Mouse (Mus musculus) liver, embryonic 14.5 days (tissue): ENCODE results near the gene Slc38a6. TPM values are rescaled to one million over a fixed set of nuclear protein-coding genes. Genes with fewer than 3 reads are reported as not detected.

ENCODE experiments used
- ATAC-seq: fragments of 200-750 bp; cut with Nextera tagmentation; 2 replicates; pipeline ENCODE4 v1.8.0; 2017; ENCODE audit warnings: moderate number of reproducible peaks, mild to moderate bottlenecking, moderate library complexity; ENCODE audit not compliant: insufficient read depth
- DNase-seq, 3 experiments: peaks; one replicate each; pipeline ENCODE4 v3.0.0-alpha.2; 2012 to 2013; ENCODE audit warnings: low read depth in 3 of 3, low spot score in 3 of 3
- H3K27ac ChIP-seq: fragments of 300-500 bp; sonication (generic); 2 replicates; pipeline ENCODE4 v1.5.1; 2014; ENCODE audit warnings: moderate library complexity, mild to moderate bottlenecking, control low read depth, inconsistent platforms
- H3K27me3 ChIP-seq: fragments of 300-500 bp; sonication (generic); 2 replicates; pipeline ENCODE4 v1.6.1; 2014; ENCODE audit warnings: mild to moderate bottlenecking, low read length, moderate library complexity; ENCODE audit not compliant: control insufficient read depth, insufficient read depth
- H3K36me3 ChIP-seq: fragments of 300-500 bp; sonication (generic); replicated peaks from 2 replicates; pipeline ENCODE4 v1.6.1; 2014; ENCODE audit warnings: low read depth; ENCODE audit not compliant: control insufficient read depth, insufficient read depth
- H3K4me1 ChIP-seq, 2 experiments: fragments of 200-500 bp in 1 of 2; fragments of 300-500 bp in 1 of 2; sonication (generic) in 1 of 2; replicated peaks; 2 replicates each; pipeline ENCODE4 v1.6.1; 2012 to 2014; ENCODE audit warnings: antibody characterized with exemption in 1 of 2, inconsistent platforms in 1 of 2, low read length in 1 of 2; ENCODE audit not compliant: control insufficient read depth in 2 of 2, insufficient read depth in 2 of 2
- H3K4me2 ChIP-seq: fragments of 300-500 bp; sonication (generic); 2 replicates; pipeline ENCODE4 v1.6.1; 2014; ENCODE audit warnings: low read depth, mild to moderate bottlenecking, control low read depth, moderate library complexity
- H3K4me3 ChIP-seq, 2 experiments: fragments of 200-500 bp in 1 of 2; fragments of 300-500 bp in 1 of 2; sonication (generic) in 1 of 2; 2 replicates each; pipeline ENCODE4 v1.5.1; 2012 to 2014; ENCODE audit warnings: low read depth in 2 of 2, low read length in 2 of 2, mild to moderate bottlenecking in 2 of 2, control low read depth in 1 of 2, inconsistent platforms in 1 of 2, moderate library complexity in 1 of 2; ENCODE audit not compliant: insufficient read depth in 1 of 2
- H3K9ac ChIP-seq: fragments of 300-500 bp; sonication (generic); replicated peaks from 2 replicates; pipeline ENCODE4 v1.6.1; 2014; ENCODE audit warnings: mild to moderate bottlenecking, control low read depth, moderate library complexity
- H3K9me3 ChIP-seq: fragments of 300-500 bp; sonication (generic); 2 replicates; pipeline ENCODE4 v1.6.1; 2016; ENCODE audit warnings: low read length, mixed read lengths; ENCODE audit not compliant: control insufficient read depth
- CTCF ChIP-seq: IDR thresholded peaks from 2 replicates; pipeline ENCODE4 v1.5.1; 2016; ENCODE audit warnings: antibody characterized with exemption, low read depth, control low read depth
- EP300 ChIP-seq: IDR thresholded peaks from 2 replicates; pipeline ENCODE4 v1.6.1; 2016; ENCODE audit warnings: antibody characterized with exemption, low read depth
- WGBS: fragments of 180-500 bp; shearing (Covaris S2); extraction: QIAGEN DNeasy Blood & Tissue Kit; methylation state at CpG from one replicate; pipeline ENCODE4 v1.1.7; 2014; ENCODE audit not compliant: insufficient replicate concordance; 5-methylcytosine and 5-hydroxymethylcytosine counted together
- polyA plus RNA-seq, 2 experiments: library from polyadenylated mRNA; depleted of rRNA in 1 of 2; stranded (reverse) in 1 of 2; unstranded in 1 of 2; fragments of >200 nt; fragmentation: Nextera tagmentation in 1 of 2; extraction: Ambion mirVana in 1 of 2; gene quantifications; 2 replicates each; pipeline versions ENCODE4 v1.2.1 to v1.2.3; 2012 to 2014

The Slc38a6 gene
- polyA plus RNA-seq, 2 experiments, result 2.1 to 2.4 TPM

- no peak overlapping the region for H3K9ac ChIP-seq
- no peak overlapping the region for H3K4me2 ChIP-seq
- H3K4me1 ChIP-seq, result peaks cover 0 to 2% of the 10 kb centered on the region in 2 experiments; a peak in 1 of 4 replicates
- no peak for ATAC-seq
- no peak for TF ChIP-seq CTCF
- TF ChIP-seq EP300, result no peak
- no peak for DNase-seq
- no peaks in the 10 kb centered on the region for H3K36me3 ChIP-seq
- H3K27me3 ChIP-seq, result no peaks in the 10 kb centered on the region
- H3K4me3 ChIP-seq, result no peak overlapping the region
- no peaks in the 10 kb centered on the region for H3K9me3 ChIP-seq
- 52% methylated on average over 7 of the region's 7 CpGs for WGBS
- H3K27ac ChIP-seq, result no peak overlapping the region
Measured at GRCm38 (mm10) chr12:73366581-73366980, 80.0 kb downstream of the Slc38a6 start.

- DNase-seq (no peak), ATAC-seq (no peak)
- no peaks in the 10 kb centered on the region for H3K9me3 ChIP-seq
- H3K4me1 ChIP-seq, result peaks cover 0 to 2% of the 10 kb centered on the region in 2 experiments; a peak in 1 of 4 replicates
- WGBS, result 39% methylated on average over 20 of the region's 20 CpGs
- H3K36me3 ChIP-seq, result no peaks in the 10 kb centered on the region
- H3K27ac ChIP-seq, result no peak overlapping the region
- no peak overlapping the region for H3K9ac ChIP-seq
- no peak for TF ChIP-seq CTCF
- no peak for TF ChIP-seq EP300
- H3K4me2 ChIP-seq, result no peak overlapping the region
- H3K4me3 ChIP-seq, result no peak overlapping the region
- no peaks in the 10 kb centered on the region for H3K27me3 ChIP-seq
Measured at GRCm38 (mm10) chr12:73367460-73368079, 81.0 kb downstream of the Slc38a6 start.

- TF ChIP-seq EP300 (no peak), CTCF (no peak)
- no peaks in the 10 kb centered on the region for H3K36me3 ChIP-seq
- 58% methylated on average over 6 of the region's 7 CpGs for WGBS
- no peak overlapping the region for H3K9ac ChIP-seq
- no peaks in the 10 kb centered on the region for H3K4me1 ChIP-seq
- H3K4me3 ChIP-seq, result no peak overlapping the region
- DNase-seq, result no peak
- no peak for ATAC-seq
- H3K4me2 ChIP-seq, result no peak overlapping the region
- no peaks in the 10 kb centered on the region for H3K27me3 ChIP-seq
- H3K27ac ChIP-seq, result no peak overlapping the region
- H3K9me3 ChIP-seq, result no peaks in the 10 kb centered on the region
Measured at GRCm38 (mm10) chr12:73368868-73369608, 82.5 kb downstream of the Slc38a6 start.

DNA sequence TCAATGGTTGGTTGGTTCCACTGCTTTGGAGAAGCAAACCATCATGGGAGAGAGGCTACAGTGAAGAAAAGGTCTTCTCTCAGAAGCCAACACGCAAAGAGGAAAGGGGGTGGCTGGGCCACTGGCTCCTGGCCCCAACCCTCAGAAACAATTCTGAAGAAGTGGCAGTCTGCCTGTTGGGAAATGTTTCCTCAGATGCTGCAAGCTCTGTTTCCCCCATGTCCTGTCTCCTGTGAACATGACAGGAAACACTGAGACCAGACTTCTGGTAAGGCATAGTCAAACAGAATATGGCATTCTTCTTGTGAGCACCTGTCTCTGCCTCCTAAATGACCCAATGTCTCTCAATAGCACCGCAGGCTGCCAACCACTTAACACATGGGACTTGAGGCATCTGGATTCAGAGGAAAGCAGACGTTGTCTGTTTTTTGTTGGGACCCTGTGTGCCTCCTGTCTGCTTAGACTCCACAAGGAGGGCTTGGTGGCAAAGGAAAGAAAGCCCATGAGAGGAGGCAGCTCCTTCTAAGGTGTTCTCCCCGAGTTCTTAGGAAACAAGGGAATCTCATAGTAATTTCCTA, 83.9 kb downstream of the Slc38a6 start:
- no peak for ATAC-seq
- DNase-seq, result no peak
- no peaks in the 10 kb centered on the region for H3K36me3 ChIP-seq
- no peak overlapping the region for H3K9ac ChIP-seq
- no peaks in the 10 kb centered on the region for H3K4me1 ChIP-seq
- no peak overlapping the region for H3K4me2 ChIP-seq
- TF ChIP-seq EP300, result no peak
- TF ChIP-seq CTCF, result no peak
- no peak overlapping the region for H3K27ac ChIP-seq
- no peak overlapping the region for H3K4me3 ChIP-seq
- no peaks in the 10 kb centered on the region for H3K9me3 ChIP-seq
- WGBS, result 37% methylated on average over 4 of the region's 4 CpGs
- no peaks in the 10 kb centered on the region for H3K27me3 ChIP-seq

GRCm38 (mm10) chr12:73371132-73371531, 84.6 kb downstream of the Slc38a6 start:
- DNase-seq (no peak), ATAC-seq (no peak)
- Histone ChIP-seq H3K4me1 (no peaks in the 10 kb centered on the region), H3K36me3 (no peaks in the 10 kb centered on the region), H3K9ac (no peak overlapping the region), H3K9me3 (no peaks in the 10 kb centered on the region), H3K27ac (no peak overlapping the region), H3K4me3 (no peak overlapping the region), H3K4me2 (no peak overlapping the region), H3K27me3 (no peaks in the 10 kb centered on the region)
- 70% methylated on average over 7 of the region's 7 CpGs for WGBS
- no peak for TF ChIP-seq CTCF
- no peak for TF ChIP-seq EP300
